Mouse (Mus musculus) liver, embryonic 14.5 days (tissue): ENCODE results near the gene Adra2b.

Experiments
- CTCF ChIP-seq: IDR thresholded peaks from 2 replicates; pipeline ENCODE4 v1.5.1; 2016; ENCODE audit warnings: antibody characterized with exemption, low read depth, control low read depth
- EP300 ChIP-seq: IDR thresholded peaks from 2 replicates; pipeline ENCODE4 v1.6.1; 2016; ENCODE audit warnings: antibody characterized with exemption, low read depth

GRCm38 (mm10) chr2:127383881-127384280, 20.9 kb downstream of the Adra2b start:
- TF ChIP-seq CTCF (no peak), EP300 (no peak)
